Mouse (Mus musculus) leukemia stem cell, adult 10-12 weeks (primary cell): ENCODE data around the gene Dnal1. TPM values are rescaled to one million over a fixed set of nuclear protein-coding genes. Genes with fewer than 3 reads are reported as not detected.

Source experiments
- polyA plus RNA-seq: library from polyadenylated mRNA; stranded (reverse); fragments of >175 nt; gene quantifications from 2 replicates; pipeline ENCODE4 v1.2.3, GENCODE M21; 2012; ENCODE audit warnings: low replicate concordance

Gene Dnal1
- 0.16 TPM in 1 of 2 replicates, not detected in the other for polyA plus RNA-seq

DNA sequence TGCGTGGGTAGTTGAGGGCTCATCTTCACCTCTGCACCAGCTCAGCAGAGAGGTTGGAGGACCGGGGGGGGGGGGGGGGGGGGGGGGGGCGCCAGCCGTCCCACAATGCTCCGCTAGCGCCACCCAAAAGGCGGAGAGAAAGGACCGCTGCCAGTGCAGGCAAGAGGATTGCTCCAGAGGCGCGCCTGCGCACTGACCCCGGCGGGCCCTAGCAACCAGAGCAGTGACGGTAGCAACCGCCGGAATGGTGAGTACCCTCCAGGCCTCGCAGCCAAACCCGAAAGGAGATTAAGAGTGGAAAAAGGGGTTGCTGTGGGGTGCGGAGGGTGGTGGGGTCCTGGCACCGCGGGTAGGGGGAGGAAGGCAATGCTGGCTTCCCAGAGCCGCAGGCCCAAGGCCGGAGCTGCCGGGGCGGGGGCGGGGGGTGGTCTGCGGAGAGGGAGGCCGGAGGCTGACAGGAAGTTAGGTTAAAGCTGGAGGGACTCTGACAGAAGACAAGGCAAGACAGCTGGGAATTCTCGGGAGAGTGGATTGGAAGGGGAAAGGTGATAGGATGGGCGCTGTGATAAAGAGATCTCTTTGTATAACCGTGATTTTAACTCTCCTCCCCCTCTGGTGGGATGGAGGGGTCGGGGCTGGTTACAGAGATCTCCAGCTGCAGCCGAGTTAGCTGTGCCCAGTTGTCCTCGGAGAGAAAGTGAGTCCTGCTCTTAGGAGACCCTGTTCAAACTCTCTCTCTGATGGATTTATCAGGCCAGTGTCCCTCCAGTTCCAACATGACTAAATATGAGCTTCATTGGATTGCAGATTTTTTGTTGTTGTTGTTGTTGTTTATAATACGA, at the start of gene Dnal1:
Dnal1 (plus strand) TSS at position 214 of the 842 bp plus-strand sequence.

GRCm38 (mm10) chr12:84068986-84069385, 45.2 kb upstream of the Dnal1 start, which contains the start of gene Acot5:
Gene Acot5, plus strand, starts transcription at chr12:84069325.

GRCm38 (mm10) chr12:84100604-84101492, 13.3 kb upstream of the Dnal1 start, which contains the start of gene Acot6:
Gene Acot6, plus strand, starts transcription at chr12:84100654.

DNA sequence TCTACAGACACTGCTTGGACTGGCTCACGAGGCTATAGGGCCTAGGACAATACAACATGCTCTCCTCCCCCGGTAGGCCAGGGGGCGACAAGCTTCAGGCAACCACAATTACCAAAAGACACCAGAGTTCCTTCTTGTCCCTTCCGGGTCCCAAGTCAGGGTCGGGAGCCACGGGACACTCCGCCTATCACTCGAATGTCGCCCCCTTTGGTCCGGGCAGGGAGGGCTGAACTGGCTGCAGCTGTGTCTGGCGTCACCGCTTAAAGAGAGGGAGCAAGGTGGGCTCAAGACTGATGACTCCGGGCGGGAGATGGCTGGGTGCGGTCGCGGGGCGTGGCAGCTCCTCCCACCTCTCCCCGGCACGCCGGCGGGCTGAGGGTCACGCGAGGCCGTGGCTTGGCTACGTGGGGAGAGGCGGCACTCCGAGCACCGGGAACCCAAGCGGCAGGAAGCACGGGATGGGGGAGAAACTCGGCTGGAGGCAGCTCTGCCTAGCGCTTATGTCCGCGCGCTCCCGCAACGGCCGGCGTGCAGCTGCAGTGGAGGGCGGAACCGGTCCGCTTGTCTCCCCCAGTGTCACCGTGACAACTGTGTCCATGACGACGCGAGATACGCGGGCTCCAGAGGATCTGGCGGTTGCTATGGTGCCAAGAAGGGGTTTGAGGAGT, 33.9 kb downstream of the Dnal1 start, which contains the start of gene Pnma1:
Pnma1 (minus strand) TSS at position 536 of the 668 bp plus-strand sequence.

Other genes starting within 250 kb of the Dnal1 start
- 18.7 and 32.0 TPM in 2 replicates for gene Numb, start 192.4 kb upstream of the Dnal1 start, polyA plus RNA-seq
- gene Riox1, start 163.8 kb upstream of the Dnal1 start, polyA plus RNA-seq, result 79.6 and 80.0 TPM in 2 replicates
- not detected in 2 replicates for gene Heatr4, start 129.5 kb upstream of the Dnal1 start, polyA plus RNA-seq
- 8.2 and 14.4 TPM in 2 replicates for gene Acot2, start 126.5 kb upstream of the Dnal1 start, polyA plus RNA-seq
- gene Acot1, start 104.9 kb upstream of the Dnal1 start, polyA plus RNA-seq, result 1.5 and 2.1 TPM in 2 replicates
- 0.28 and 0.70 TPM in 2 replicates for gene Acot4, start 76.0 kb upstream of the Dnal1 start, polyA plus RNA-seq
- not detected in 2 replicates for gene Gm49366, start 75.4 kb upstream of the Dnal1 start, polyA plus RNA-seq
- not detected in 2 replicates for gene Acot3, start 62.2 kb upstream of the Dnal1 start, polyA plus RNA-seq
- not detected in 2 replicates for gene Acot5, start 45.0 kb upstream of the Dnal1 start, polyA plus RNA-seq
- gene Acot6, start 13.7 kb upstream of the Dnal1 start, polyA plus RNA-seq, result 1.6 and 2.9 TPM in 2 replicates
- 0.57 and 0.73 TPM in 2 replicates for gene Pnma1, start 34.1 kb downstream of the Dnal1 start, polyA plus RNA-seq
- gene Elmsan1, start 104.5 kb downstream of the Dnal1 start, polyA plus RNA-seq, result 52.1 and 104 TPM in 2 replicates
- 1.2 and 1.5 TPM in 2 replicates for gene Ptgr2, start 170.9 kb downstream of the Dnal1 start, polyA plus RNA-seq
- 2.0 and 2.6 TPM in 2 replicates for gene Zfp410, start 202.5 kb downstream of the Dnal1 start, polyA plus RNA-seq
- 4.8 and 9.2 TPM in 2 replicates for gene Coq6, start 247.3 kb downstream of the Dnal1 start, polyA plus RNA-seq
- 0.49 TPM in 1 of 2 replicates, not detected in the other for gene Fam161b, start 247.5 kb downstream of the Dnal1 start, polyA plus RNA-seq